Mouse (Mus musculus) hindbrain, embryonic 16.5 days (tissue): ENCODE data around the gene Tor1b. TPM values are rescaled to one million over a fixed set of nuclear protein-coding genes. Genes with fewer than 3 reads are reported as not detected.
"Not testable (repeated sequence)": the region's sequence is repeated elsewhere in the genome, so short reads cannot be mapped to it uniquely, and the experiment has no call there.

ENCODE experiments used
- ATAC-seq: fragments of 200-750 bp; cut with Nextera tagmentation; 2 replicates; pipeline ENCODE4 v1.8.0; 2017; ENCODE audit warnings: moderate TSS enrichment, moderate library complexity
- H3K27ac ChIP-seq: fragments of 300-500 bp; sonication (generic); 2 replicates; pipeline ENCODE4 v1.5.1; 2014; ENCODE audit warnings: low read depth, mild to moderate bottlenecking, control low read depth, low read length, moderate library complexity
- H3K27me3 ChIP-seq: fragments of 300-500 bp; sonication (generic); replicated peaks from 2 replicates; pipeline ENCODE4 v1.6.1; 2014; ENCODE audit warnings: low read length; ENCODE audit not compliant: control insufficient read depth, insufficient read depth
- H3K36me3 ChIP-seq: fragments of 300-500 bp; sonication (generic); 2 replicates; pipeline ENCODE4 v1.6.1; 2014; ENCODE audit warnings: mild to moderate bottlenecking, low read length, moderate library complexity, mixed read lengths; ENCODE audit not compliant: control insufficient read depth, insufficient read depth
- H3K4me1 ChIP-seq: fragments of 300-500 bp; sonication (generic); 2 replicates; pipeline ENCODE4 v1.6.1; 2014; ENCODE audit warnings: low read depth, low read length; ENCODE audit not compliant: control insufficient read depth, insufficient read depth
- H3K4me2 ChIP-seq: fragments of 300-500 bp; sonication (generic); 2 replicates; pipeline ENCODE4 v1.6.1; 2014; ENCODE audit warnings: mild to moderate bottlenecking, low read length, control low read depth, moderate library complexity
- H3K4me3 ChIP-seq: fragments of 300-500 bp; sonication (generic); 2 replicates; pipeline ENCODE4 v1.5.1; 2014; ENCODE audit warnings: mild to moderate bottlenecking, low read length, control low read depth, moderate library complexity
- H3K9ac ChIP-seq: fragments of 300-500 bp; sonication (generic); 2 replicates; pipeline ENCODE4 v1.6.1; 2014; ENCODE audit warnings: low read depth, mild to moderate bottlenecking, control low read depth, low read length, moderate library complexity
- H3K9me3 ChIP-seq: fragments of 300-500 bp; sonication (generic); 2 replicates; pipeline ENCODE4 v1.6.1; 2014; ENCODE audit warnings: mild to moderate bottlenecking, low read length, moderate library complexity; ENCODE audit not compliant: control insufficient read depth
- WGBS: fragments of 180-500 bp; shearing (Covaris S2); extraction: QIAGEN DNeasy Blood & Tissue Kit; methylation state at CpG from one replicate; pipeline ENCODE4 v1.1.7; 2014; 5-methylcytosine and 5-hydroxymethylcytosine counted together
- polyA plus RNA-seq: library from polyadenylated mRNA; unstranded; fragments of >200 nt; fragmentation: Nextera tagmentation; extraction: Ambion mirVana; gene quantifications from 2 replicates; pipeline ENCODE4 v1.2.1, GENCODE M21; 2015

The Tor1b gene
- polyA plus RNA-seq, 1 experiment from 2014 or later: 18.0 TPM

DNA sequence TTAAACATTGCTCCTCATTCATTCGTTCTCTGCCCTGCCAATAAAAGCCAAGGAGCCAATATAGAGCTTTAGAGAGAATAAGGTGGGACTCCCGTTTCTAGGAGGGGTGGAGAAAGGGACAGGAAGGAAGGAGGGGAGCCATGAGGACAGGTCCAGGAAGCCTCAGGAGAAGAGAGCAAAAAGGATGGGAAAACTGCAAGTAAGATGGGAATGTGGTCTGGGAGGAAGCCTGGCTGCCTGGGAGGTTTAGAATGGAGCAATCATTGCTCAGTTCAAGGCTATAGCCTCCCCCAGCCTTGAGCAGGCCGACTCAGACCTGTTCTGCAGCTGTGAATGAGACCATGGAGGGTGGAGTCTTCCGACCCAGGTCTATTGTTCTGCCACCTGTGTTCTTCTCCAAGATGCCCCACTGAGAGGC is 14.2 kb upstream of the Tor1b start:
- Histone ChIP-seq H3K4me1 (no peaks in the 10 kb centered on the region), H3K9ac (no peak overlapping the region), H3K9me3 (no peaks in the 10 kb centered on the region), H3K4me2 (no peak overlapping the region), H3K27ac (no peak overlapping the region), H3K36me3 (no peaks in the 10 kb centered on the region), H3K27me3 (no peaks in the 10 kb centered on the region), H3K4me3 (no peak overlapping the region)
- 53% methylated on average over 4 of the region's 4 CpGs for WGBS
- no peak for ATAC-seq

DNA sequence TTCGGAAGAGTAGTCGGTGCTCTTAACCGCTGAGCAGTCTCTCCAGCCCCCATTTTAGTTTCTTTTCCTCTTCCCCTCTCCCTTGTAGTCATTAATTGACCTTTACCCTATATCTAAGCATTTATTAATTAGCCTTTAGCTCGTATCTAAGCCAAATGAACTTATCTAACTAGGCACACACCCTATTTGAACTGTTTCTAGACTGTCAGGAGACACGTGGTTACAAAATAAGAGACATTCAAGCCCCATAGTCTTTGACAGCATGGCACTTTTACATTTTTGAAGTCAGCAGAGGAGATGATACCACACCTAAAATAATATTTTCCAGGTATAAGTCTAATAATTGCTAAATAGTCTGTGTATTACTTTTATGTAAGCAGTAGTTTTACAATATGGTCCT is 11.2 kb upstream of the Tor1b start:
- no peaks in the 10 kb centered on the region for H3K4me1 ChIP-seq
- 87% methylated on average over 5 of the region's 5 CpGs for WGBS
- H3K9me3 ChIP-seq: no peaks in the 10 kb centered on the region

DNA sequence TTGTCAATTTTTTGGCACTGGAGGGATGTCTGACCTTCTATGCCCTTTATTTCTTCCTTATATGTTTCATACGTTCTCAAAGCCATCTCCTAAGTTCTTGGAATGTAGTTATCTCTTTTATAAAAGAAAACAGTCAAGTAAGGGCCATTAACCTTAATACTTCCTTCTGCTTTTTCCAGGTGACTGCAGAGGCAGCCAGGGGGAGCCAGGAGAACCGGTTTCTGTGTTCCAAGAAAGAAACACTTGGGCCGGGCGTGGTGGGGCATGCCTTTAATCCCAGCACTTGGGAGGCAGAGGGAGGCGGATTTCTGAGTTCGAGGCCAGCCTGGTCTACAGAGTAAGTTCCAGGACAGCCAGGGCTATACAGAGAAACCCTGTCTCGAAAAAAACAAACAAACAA is 10.6 kb upstream of the Tor1b start:
- not testable (repeated sequence) for ATAC-seq, H3K27me3 ChIP-seq, H3K4me2 ChIP-seq, H3K4me3 ChIP-seq, H3K4me1 ChIP-seq, H3K9me3 ChIP-seq, H3K27ac ChIP-seq, H3K9ac ChIP-seq, H3K36me3 ChIP-seq
- WGBS: 60% methylated on average over 7 of the region's 7 CpGs

More for the DNA sequence above, 11.2 kb upstream of the Tor1b start:
- ATAC-seq: no peak
- Histone ChIP-seq H3K4me2 (no peak overlapping the region), H3K9ac (no peak overlapping the region), H3K36me3 (no peaks in the 10 kb centered on the region), H3K27ac (no peak overlapping the region), H3K27me3 (no peaks in the 10 kb centered on the region), H3K4me3 (no peak overlapping the region)

DNA sequence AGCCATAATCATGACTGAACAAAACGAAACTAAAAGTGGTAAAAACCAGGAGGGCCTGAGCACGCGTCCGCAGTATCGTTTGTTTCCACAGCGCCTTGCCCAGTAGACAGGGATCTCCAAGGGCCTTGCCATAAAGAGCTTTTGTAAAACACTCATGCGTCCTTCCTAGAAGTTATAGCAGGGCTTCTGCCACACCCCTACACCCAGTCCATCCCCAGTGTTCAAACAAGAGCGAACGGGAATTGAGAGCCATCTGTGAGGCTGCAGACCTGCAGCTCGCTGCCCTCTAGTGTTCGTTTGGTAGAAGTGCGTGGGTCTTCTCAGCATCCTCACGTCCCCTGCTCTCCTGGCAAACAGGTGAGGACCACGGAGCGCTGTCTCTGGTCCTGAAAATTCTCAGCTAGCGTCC is 10.2 kb upstream of the Tor1b start:
- peak overlapping the region; percentile 35 for H3K4me3 ChIP-seq
- ATAC-seq: peak; percentile 34; the same call in 1 of the 2 replicates
- WGBS: 27% methylated on average over 16 of the region's 16 CpGs

DNA sequence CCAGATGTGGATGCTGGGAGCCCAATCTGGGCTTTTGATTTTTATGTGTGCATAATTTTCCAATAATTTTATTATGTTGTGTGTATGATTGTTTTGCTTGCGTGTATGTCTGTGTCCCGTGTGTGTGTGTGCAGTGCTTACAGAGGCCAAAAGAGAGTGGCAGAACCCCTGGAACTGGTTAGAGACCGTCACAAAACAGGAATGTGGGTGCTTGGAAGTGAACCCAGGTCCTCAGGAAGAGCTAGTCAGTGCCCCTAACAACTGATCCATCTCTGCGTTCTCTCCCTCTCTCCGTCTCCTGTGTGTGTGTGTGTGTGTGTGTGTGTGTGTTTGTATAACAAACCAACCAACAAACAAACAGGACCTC is 319 bp upstream of the Tor1b start:
- 29% methylated on average over 5 of the region's 5 CpGs for WGBS
- Histone ChIP-seq H3K9me3 (no peaks in the 10 kb centered on the region), H3K4me2 (peak overlapping the region; percentile 82), H3K27ac (peak overlapping the region; percentile 86), H3K27me3 (0 out of 2 replicates have a peak, but pooled peaks cover 2% of the 10 kb centered on the region), H3K36me3 (peaks cover 17% of the 10 kb centered on the region), H3K4me3 (peak overlapping the region; percentile 91), H3K9ac (peak overlapping the region; percentile 90; the same call in 1 of the 2 replicates), H3K4me1 (peaks cover 25% of the 10 kb centered on the region)
- peak; percentile 45 for ATAC-seq

More for the DNA sequence above, 10.2 kb upstream of the Tor1b start:
- H3K27me3 ChIP-seq: no peaks in the 10 kb centered on the region
- peak overlapping the region; percentile 51 for H3K4me2 ChIP-seq
- H3K9me3 ChIP-seq: no peaks in the 10 kb centered on the region
- no peak overlapping the region for H3K27ac ChIP-seq
- peak overlapping the region; percentile 23; the same call in 1 of the 2 replicates for H3K9ac ChIP-seq
- H3K4me1 ChIP-seq: no peaks in the 10 kb centered on the region
- H3K36me3 ChIP-seq: no peaks in the 10 kb centered on the region

DNA sequence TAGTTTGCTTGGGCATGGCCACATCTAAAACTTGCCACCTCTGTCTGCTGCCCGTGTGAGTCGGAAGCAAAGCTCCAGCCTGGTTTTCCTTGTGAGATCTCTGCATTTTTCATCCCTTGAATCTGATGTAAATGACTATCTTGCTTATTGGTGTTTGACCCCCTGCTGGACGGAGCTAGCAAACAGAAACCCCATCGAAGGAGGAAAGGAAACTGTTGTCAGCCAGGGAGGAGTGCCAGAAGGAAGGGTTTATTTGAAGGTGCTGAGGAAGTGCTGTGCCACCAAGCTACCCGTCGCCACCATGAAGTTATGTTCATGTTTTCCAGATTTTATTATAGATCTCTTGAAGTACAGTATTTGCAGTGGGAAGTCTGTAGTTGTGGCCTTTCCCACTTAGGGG is 2.0 kb downstream of the Tor1b start:
- H3K4me2 ChIP-seq: peak overlapping the region; percentile 82
- no peak overlapping the region for H3K4me3 ChIP-seq
- H3K27me3 ChIP-seq: 0 out of 2 replicates have a peak, but pooled peaks cover 2% of the 10 kb centered on the region
- peaks cover 25% of the 10 kb centered on the region for H3K4me1 ChIP-seq
- no peaks in the 10 kb centered on the region for H3K9me3 ChIP-seq
- H3K36me3 ChIP-seq: peaks cover 41% of the 10 kb centered on the region
- WGBS: 76% methylated on average over 6 of the region's 6 CpGs
- no peak overlapping the region for H3K27ac ChIP-seq
- ATAC-seq: no peak
- no peak overlapping the region for H3K9ac ChIP-seq

DNA sequence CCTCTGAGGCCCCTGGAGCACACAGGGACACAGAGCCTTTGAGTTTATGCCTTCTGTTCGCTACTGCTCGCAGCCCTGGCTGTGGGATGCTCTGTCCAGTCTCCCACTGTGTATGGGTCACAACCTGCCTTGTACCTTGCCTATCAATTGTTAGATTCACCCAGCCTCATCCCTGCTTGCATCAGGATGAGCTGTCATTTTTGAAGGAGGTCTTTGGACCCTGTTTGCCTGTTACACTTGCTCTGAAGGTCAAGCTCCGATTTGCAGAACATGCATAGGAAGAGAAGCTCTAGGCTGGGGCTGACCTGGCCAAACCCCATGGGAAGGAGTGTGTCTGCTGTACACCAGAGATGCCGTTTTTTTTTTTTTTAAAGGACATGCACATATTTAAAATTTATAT is 4.8 kb downstream of the Tor1b start:
- no peak overlapping the region for H3K4me2 ChIP-seq
- peaks cover 25% of the 10 kb centered on the region for H3K4me1 ChIP-seq
- 88% methylated on average over 4 of the region's 4 CpGs for WGBS
- H3K36me3 ChIP-seq: peaks cover 46% of the 10 kb centered on the region
- H3K9ac ChIP-seq: no peak overlapping the region
- no peak overlapping the region for H3K4me3 ChIP-seq
- no peaks in the 10 kb centered on the region for H3K9me3 ChIP-seq
- H3K27me3 ChIP-seq: no peaks in the 10 kb centered on the region
- H3K27ac ChIP-seq: no peak overlapping the region
- ATAC-seq: no peak

DNA sequence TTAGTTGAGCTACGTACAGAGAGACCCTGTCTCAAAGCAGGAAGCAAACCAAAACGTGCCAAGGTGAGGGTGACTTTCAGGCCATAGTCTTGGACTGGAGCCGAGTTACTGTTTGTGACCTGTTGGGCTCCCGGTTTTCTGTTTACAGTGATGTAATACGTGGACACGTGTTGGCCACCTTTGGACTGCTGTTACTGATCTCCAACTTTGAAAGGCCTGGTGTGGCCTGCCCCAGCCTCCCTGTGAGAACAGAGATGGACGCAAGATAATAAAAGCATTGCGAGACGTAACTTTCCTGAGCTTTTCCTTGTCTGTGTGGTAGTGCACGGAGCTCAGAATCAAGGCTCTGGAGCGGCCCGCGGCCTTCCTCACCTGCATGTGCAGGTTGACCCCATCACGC is 6.0 kb downstream of the Tor1b start:
- 91% methylated on average over 14 of the region's 14 CpGs for WGBS
- H3K36me3 ChIP-seq: peaks cover 57% of the 10 kb centered on the region
- no peak for ATAC-seq
- no peak overlapping the region for H3K4me3 ChIP-seq
- H3K27me3 ChIP-seq: no peaks in the 10 kb centered on the region
- H3K4me2 ChIP-seq: no peak overlapping the region
- no peak overlapping the region for H3K27ac ChIP-seq
- H3K4me1 ChIP-seq: peaks cover 22% of the 10 kb centered on the region
- H3K9me3 ChIP-seq: no peaks in the 10 kb centered on the region
- no peak overlapping the region for H3K9ac ChIP-seq

DNA sequence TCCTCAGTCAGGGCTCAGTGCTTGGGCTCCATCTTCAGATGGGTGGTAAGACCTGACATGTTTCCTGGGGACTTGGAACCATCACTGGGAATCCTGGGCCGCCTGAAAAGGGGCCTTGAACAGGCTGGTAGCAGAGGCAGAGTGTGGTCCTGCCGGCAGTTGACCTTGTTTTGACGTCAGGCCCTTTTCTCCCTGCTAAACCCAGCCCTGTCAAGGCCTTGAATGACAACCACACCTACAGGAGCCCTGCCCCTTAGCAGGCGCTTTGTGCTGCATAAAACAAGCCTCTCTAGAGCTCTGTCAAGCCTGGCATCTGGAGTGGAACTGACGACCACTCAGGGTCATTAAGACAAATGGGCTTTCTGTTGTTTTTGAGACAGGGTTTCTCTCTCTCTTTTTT is 7.1 kb downstream of the Tor1b start:
- H3K9ac ChIP-seq: no peak overlapping the region
- no peak overlapping the region for H3K27ac ChIP-seq
- ATAC-seq: no peak
- 43% methylated on average over 5 of the region's 5 CpGs for WGBS
- no peaks in the 10 kb centered on the region for H3K27me3 ChIP-seq
- H3K9me3 ChIP-seq: no peaks in the 10 kb centered on the region
- no peak overlapping the region for H3K4me2 ChIP-seq
- H3K4me3 ChIP-seq: no peak overlapping the region
- H3K4me1 ChIP-seq: peaks cover 11% of the 10 kb centered on the region
- peaks cover 60% of the 10 kb centered on the region for H3K36me3 ChIP-seq
